Mouse (Mus musculus): ENCODE measurements around the gene Reps2.

Gene Reps2

GRCm38 (mm10) chrX:162643091-162643788, at the start of gene Reps2:
Gene Reps2 (minus strand): TSS chrX:162643649.
- peak; percentile 79 for DNase-seq

DNA sequence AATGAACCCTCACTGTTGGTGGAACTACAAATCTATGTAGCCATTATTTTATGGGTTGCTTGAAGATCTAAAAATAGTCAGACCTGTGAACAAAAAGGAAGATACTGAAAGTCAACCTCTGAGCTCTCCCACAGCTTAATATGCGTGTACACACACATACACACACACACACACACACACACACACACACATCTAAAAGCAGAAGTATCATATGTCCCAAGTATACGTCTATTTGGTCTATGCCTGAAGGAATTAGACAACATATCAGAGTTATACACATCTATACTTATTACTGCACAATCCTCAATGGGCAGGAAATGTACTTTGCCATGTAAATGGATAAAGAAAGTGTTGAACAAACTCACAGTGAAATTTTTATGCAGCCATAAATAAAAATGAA, 47.8 kb upstream of the Reps2 start:
- DNase-seq = no peak

GRCm38 (mm10) chrX:162685394-162685793, 41.9 kb upstream of the Reps2 start:
- DNase-seq = no peak

DNA sequence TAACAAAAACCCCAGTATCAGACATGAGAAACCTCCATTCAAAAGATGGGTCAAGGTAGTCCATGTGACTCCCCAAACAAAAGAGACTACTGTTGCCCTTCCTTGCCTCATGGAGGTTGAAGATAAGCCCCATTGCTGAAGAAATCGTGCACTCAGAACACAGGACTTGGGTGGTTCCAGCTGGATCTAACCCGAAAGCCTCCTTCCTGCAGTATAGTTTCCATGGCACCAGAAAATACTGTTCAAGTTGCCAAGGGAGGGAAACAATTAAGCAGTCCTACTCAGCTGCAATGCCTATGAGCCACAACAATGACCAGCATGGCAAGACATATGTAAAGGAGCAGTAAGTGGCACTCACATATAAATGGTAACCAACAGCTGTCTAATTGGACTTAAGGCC, 36.1 kb upstream of the Reps2 start:
- peak; percentile 0 for DNase-seq

DNA sequence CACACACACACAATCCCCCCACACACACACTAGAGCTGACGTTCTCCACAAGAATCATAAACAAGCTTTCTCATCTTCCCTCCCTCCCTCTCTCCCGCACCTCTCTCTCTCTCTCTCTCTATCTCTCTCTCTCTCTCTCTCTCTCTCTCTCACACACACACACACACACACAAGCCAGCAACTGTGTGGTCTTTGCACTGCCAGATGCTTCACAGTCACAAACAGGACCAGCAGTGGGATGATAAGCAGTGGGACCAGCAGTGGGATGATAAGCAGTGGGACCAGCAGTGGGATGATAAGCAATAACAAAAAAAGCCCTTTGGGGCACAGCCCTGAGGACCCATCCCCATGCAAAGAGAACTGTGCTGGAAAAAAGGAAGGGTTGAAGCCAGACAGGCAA, 35.4 kb upstream of the Reps2 start:
- no peak for DNase-seq

DNA sequence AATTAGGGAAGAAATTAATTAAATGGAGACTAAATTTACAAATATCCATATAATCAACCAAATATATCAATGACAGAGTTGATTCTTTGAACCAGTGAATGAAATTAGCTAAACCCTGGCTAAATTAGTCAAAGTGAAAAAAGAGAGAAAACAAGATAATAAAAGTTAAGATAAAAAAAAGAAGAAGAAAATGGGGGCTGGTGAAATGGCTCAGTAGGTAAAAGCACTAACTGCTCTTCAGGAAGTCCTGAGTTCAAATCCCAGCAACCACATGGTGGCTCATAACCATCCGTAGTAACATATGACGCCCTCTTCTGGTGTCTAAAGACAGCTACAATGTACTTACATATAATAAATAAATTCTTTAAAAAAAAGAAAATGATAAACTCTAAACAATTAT, 22.7 kb upstream of the Reps2 start:
- DNase-seq = no peak

GRCm38 (mm10) chrX:162660182-162660581, 16.7 kb upstream of the Reps2 start:
- DNase-seq = no peak

GRCm38 (mm10) chrX:162653518-162653917, 10.1 kb upstream of the Reps2 start:
- DNase-seq = no peak

GRCm38 (mm10) chrX:162652445-162652844, 9.0 kb upstream of the Reps2 start:
- no peak for DNase-seq

DNA sequence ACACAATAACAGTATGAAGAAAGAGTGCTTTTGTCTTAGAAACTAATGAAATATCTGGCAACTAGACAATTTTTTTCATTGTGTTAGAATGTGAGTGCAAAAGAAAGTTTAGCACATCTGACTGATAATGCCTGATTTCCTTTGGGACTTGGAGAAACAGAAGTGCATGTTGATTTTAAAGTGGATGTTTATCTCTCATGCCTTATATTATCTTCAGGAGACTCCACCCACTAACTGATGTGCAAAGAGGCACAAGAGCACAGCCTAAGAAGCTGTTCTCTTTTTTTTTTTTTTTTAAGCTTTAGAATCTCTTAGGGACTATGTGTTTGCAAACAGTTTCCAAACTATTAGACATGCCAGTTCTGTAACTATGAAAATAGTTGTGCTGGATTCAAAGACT, 7.7 kb upstream of the Reps2 start:
- DNase-seq = no peak

DNA sequence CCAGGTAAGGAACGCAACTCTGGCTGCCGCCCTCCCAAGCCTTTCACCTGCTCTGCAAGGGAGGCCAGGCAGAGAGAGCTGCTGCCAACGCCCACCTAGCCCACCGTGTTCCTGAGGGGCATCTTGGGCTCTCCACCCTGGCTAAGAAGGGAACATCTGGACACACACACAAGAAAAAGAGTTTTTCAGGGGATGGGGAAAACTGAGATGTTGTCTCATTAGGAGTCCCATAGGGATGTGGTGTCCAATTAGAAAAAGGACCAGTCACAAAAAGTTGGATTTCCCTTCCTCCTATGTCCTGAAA, 292 bp upstream of the Reps2 start:
- no peak for DNase-seq

GRCm38 (mm10) chrX:162642402-162643090, 903 bp downstream of the Reps2 start:
- no peak for DNase-seq

DNA sequence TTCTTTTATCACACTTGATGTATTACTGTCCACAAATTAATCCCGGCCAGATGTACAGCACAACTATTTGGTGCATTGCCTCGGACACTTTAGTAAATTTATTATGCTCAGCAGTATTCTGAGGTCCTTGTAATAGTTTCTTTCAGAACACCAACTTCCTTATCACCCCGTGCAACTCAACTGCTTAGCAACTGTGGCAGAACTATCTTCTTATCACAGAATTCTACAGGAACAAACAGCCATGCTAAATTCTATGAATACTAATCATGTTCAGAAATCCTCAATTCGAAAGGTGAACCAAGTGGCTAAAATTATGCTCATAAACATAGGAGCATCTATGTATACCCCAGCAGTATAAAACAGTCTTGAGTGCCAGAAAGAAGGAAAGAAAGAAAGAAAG, 1.7 kb downstream of the Reps2 start:
- DNase-seq = no peak

DNA sequence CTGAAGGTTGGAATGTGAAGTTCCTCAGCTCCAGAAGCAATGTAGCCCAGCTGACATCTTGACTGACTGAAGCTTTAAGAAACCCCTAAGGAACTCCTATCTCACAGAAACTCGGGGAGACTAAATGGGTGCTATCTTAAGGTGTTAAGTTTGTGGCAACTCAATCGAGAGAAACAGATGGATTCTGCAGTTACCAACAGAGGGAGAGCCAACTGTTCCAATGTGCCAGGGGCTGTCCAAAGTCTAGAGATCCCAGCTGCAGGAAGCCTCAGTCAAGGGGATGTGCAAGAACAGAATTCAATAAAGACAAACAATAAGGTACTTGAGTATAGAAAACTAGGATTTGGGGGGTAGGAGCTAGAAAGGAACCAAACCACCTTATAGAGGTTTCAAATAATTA, 8.3 kb downstream of the Reps2 start:
- DNase-seq = no peak

DNA sequence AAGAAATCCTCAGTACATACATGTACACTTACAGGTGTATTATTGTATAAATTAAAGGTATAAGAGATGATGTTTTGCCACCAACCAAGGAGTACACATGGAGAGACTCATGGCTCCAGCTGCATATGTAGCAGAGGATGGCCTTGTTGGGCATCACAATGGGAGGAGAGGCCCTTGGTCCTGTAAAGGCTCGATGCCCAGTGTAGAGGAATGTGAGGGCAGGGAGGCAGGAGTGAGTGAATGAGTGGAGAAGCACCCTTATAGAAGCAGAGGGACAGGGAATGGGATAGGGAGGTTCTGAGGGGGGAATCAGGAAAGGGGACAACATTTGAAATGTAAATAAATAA, 21.4 kb downstream of the Reps2 start:
- no peak for DNase-seq

GRCm38 (mm10) chrX:162621194-162622090, 22.0 kb downstream of the Reps2 start:
- DNase-seq = no peak

GRCm38 (mm10) chrX:162619705-162620104, 23.7 kb downstream of the Reps2 start:
- DNase-seq = no peak

DNA sequence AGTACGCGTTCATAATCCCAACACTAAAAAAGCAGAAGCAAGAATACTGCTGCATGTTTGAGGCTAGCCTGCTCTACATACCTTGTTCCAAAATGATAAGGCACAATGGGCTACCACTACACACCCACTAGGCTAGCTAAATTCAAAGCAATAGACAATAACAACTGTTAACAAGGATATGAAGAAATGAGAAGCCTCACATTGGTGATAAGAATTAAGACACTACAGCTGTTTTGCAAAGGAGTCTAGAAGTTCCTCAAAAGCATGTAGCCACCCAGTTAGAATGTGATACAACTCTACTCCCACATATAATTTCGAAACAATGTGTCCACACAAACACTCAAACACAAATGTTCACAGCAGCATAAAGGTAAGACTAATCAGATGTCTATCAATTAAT, 24.9 kb downstream of the Reps2 start:
- no peak for DNase-seq

- no peak for DNase-seq
These were observed 37.3 kb downstream of the Reps2 start for GRCm38 (mm10) chrX:162606113-162606512.

DNA sequence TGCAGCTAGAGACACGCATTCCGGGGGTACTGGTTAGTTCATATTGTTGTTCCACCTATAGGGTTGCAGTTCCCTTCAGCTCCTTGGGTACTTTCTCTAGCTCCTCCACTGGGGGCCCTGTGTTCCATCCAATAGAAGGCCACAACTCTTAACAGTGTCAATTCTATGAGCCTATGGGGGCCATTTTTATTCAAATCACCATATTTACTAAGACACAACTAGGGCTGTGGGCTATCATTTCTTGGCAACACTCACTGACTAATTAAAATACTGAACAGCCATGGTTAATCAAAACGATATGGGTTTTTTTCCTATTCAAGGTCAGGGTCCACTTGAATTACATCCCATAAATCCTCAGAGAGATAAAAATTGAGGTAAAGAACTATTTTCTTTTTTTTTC, 43.8 kb downstream of the Reps2 start:
- no peak for DNase-seq

DNA sequence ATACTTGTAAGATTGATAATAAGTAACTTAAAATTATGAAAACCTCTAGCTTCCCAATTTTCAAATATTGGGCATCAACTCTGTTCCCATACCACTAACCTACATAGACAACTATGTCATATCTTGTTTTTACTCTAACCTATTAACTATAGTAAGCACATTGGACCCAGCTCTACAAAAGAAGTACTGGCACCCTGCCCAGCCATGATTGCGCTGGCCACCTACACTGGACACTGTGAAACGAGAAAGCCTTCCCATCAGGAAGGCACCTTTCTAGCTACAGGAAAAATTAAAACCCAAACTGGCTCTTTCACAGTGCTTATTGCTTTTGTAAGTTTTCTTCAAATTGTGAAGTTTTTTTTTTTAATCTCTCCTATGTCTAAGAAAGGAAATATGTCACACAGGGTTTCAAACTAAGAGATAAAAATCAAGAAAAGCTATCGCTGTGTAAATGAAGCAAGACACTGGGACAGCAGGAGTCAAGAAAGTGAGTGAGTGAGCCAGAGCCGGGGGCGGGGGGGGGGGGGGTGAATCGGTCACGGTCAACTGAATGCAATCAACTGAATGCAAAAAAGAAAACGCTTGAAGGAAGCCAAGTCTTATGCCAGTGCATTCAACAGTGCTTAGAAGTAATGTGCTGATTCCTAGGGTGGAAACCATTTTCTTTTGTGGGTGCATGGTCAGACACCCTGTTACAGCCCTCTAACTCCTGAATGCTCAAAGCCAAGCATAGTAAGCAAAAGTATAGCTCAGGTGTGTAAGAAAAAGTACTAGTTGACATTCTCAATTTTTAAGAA, 52.2 kb downstream of the Reps2 start:
- peak; percentile 70 for DNase-seq

DNA sequence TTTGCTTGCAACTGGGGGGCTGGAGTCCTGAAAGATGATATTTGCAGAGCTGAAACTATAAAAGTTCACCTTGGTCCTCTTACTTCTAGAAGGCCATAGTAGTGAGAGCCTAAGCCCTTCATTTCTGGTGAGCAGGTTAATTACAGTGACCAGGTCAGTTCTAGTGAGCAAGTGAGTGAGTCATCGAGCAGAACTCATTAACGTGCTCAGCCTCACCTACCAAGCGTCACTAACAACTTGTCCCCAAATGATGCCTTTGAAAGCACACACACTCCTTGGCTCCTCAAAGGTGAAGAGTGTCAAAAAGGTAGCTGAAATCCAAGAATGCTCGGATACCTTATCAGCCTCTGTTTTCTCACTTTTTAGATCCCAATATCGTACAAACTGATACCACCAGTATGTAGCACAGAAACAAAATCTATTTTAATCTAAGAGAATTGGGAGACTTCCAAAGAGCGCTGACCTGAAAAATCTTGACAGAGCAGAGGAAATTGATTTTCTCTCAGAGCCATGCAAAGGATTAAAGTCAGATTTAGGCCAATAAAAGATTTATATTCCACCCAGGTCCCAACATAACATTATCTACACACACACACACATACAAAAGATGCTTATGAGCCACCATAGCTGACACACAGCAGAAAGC, 53.2 kb downstream of the Reps2 start:
- peak; percentile 22 for DNase-seq

Data from kidney, adult 9 months (tissue).